Mouse (Mus musculus): ENCODE data around the gene Ccdc110.

DNA sequence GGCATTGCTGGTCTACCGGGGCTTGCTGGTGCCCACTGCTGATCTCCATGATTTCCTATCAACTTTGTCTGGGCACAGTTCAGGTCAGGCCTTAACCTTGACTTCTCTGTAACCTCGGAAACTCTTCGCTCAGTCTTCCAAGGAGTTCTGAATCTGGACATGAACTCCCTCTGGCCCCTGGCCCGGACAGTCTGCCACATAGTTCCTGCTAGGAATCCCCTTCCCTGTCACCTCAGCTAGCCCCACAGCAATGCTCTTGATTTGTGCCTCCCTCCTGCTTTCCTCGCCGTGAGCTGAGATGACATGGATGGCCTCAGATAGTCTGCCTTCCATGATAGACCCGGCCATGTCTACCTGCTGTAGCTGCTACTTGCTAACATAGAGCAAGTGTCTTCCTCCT is 14.0 kb upstream of the Ccdc110 start:
- TF ChIP-seq CTCF (IDR thresholded peaks at IDR 0.05; ENCODE audit: insufficient read depth, low read length) = no peak
- TF ChIP-seq POLR2A (IDR thresholded peaks at IDR 0.05; ENCODE audit: borderline replicate concordance, extremely low read depth, low read depth, low read length) = no peak
